Mouse (Mus musculus) CH12.LX (cell line): ENCODE measurements at regions not wholly inside any gene's neighbourhood (a gene's known extent, or its start where the extent isn't known, plus 50 kb on each side); places are given as distances from the start of the nearest gene placed in this dataset.

ENCODE experiments used
- DNase-seq: peaks from one replicate; pipeline ENCODE4 v3.0.0-alpha.2; 2013; ENCODE audit errors: extremely low read depth
- H3K27ac ChIP-seq: 2 replicates; pipeline ENCODE4 v1.5.1; 2012; ENCODE audit warnings: low read depth, mild to moderate bottlenecking, control low read depth, moderate library complexity; ENCODE audit not compliant: insufficient read depth
- H3K27me3 ChIP-seq: replicated peaks from 2 replicates; pipeline ENCODE3; 2012; ENCODE audit warnings: inconsistent platforms
- H3K36me3 ChIP-seq, 2 experiments: replicated peaks in 1 of 2; 2 replicates each; pipeline versions ENCODE3 to v1.6.1; 2012; ENCODE audit warnings: inconsistent platforms in 1 of 2, low read length in 1 of 2, mild to moderate bottlenecking in 1 of 2, mixed read lengths in 1 of 2, moderate library complexity in 1 of 2; ENCODE audit not compliant: control insufficient read depth in 1 of 2, insufficient read depth in 1 of 2
- H3K4me1 ChIP-seq, 2 experiments: 2 replicates each; pipeline ENCODE4 v1.6.1; 2012; ENCODE audit warnings: inconsistent platforms in 1 of 2, moderate library complexity in 1 of 2; ENCODE audit not compliant: insufficient read depth in 2 of 2, control insufficient read depth in 1 of 2
- H3K4me2 ChIP-seq: 2 replicates; pipeline ENCODE4 v1.6.1; 2012; ENCODE audit warnings: low read depth, mild to moderate bottlenecking, control low read depth; ENCODE audit not compliant: poor library complexity, insufficient read depth, severe bottlenecking
- H3K4me3 ChIP-seq, 3 experiments: fragments of 150-350 bp in 1 of 3; sonication (generic) in 1 of 3; replicated peaks in 1 of 3; 2 replicates each; pipeline versions ENCODE3 to v1.5.1; 2011 to 2012; ENCODE audit warnings: low read depth in 2 of 3, low read length in 2 of 3, mild to moderate bottlenecking in 2 of 3, moderate library complexity in 2 of 3, control low read depth in 1 of 3, improper control_type of control experiment in 1 of 3, inconsistent platforms in 1 of 3, mixed read lengths in 1 of 3; ENCODE audit not compliant: poor library complexity in 1 of 3
- H3K79me2 ChIP-seq: replicated peaks from 2 replicates; pipeline ENCODE4 v1.6.1; 2012; ENCODE audit warnings: mild to moderate bottlenecking, moderate library complexity; ENCODE audit not compliant: control insufficient read depth, poor library complexity, insufficient read depth, severe bottlenecking; ENCODE audit errors: extremely low read depth
- H3K9ac ChIP-seq: 2 replicates; pipeline ENCODE4 v1.6.1; 2012; ENCODE audit warnings: low read depth, mild to moderate bottlenecking, control low read depth, moderate library complexity; ENCODE audit not compliant: insufficient read depth
- H3K9me3 ChIP-seq: replicated peaks from 2 replicates; pipeline ENCODE3; 2012; ENCODE audit warnings: low read length, inconsistent platforms, mixed read lengths
- CTCF ChIP-seq, 2 experiments: IDR thresholded peaks in 1 of 2; conservative IDR thresholded peaks in 1 of 2; 2 replicates each; pipeline ENCODE4 v1.5.1; 2011 to 2012; ENCODE audit warnings: low read depth in 2 of 2, low read length in 2 of 2, improper control_type of control experiment in 1 of 2, inconsistent platforms in 1 of 2, mild to moderate bottlenecking in 1 of 2, moderate library complexity in 1 of 2
- ETS1 ChIP-seq: conservative IDR thresholded peaks from 2 replicates; pipeline ENCODE4 v1.6.1; 2012; ENCODE audit warnings: low read depth, mild to moderate bottlenecking, inconsistent platforms, low read length, improper control_type of control experiment, moderate library complexity
- HCFC1 ChIP-seq: IDR thresholded peaks from 2 replicates; pipeline ENCODE4 v1.6.1; 2012; ENCODE audit warnings: low read depth, mild to moderate bottlenecking, inconsistent platforms, low read length, improper control_type of control experiment
- JUND ChIP-seq: conservative IDR thresholded peaks from 2 replicates; pipeline ENCODE4 v1.6.1; 2011; ENCODE audit warnings: low read depth, low read length, improper control_type of control experiment
- MAFK ChIP-seq: IDR thresholded peaks from 2 replicates; pipeline ENCODE4 v1.6.1; 2011; ENCODE audit warnings: low read length, improper control_type of control experiment; ENCODE audit not compliant: insufficient replicate concordance
- MAX ChIP-seq: IDR thresholded peaks from 2 replicates; pipeline ENCODE4 v1.6.1; 2011; ENCODE audit warnings: low read length, improper control_type of control experiment
- MAZ ChIP-seq: IDR thresholded peaks from 2 replicates; pipeline ENCODE4 v1.6.1; 2012; ENCODE audit warnings: low read depth, mild to moderate bottlenecking, inconsistent platforms, low read length, improper control_type of control experiment, moderate library complexity
- MXI1 ChIP-seq: IDR thresholded peaks from 2 replicates; pipeline ENCODE4 v1.6.1; 2011; ENCODE audit warnings: mild to moderate bottlenecking, low read depth, low read length, improper control_type of control experiment
- MYC ChIP-seq: IDR thresholded peaks from 2 replicates; pipeline ENCODE4 v1.6.1; 2011; ENCODE audit warnings: low read depth, mild to moderate bottlenecking, improper control_type of control experiment, low read length
- NELFE ChIP-seq: IDR thresholded peaks from 2 replicates; pipeline ENCODE4 v1.6.1; 2011; ENCODE audit warnings: low read depth, low read length, improper control_type of control experiment
- SMC3 ChIP-seq: IDR thresholded peaks from 2 replicates; pipeline ENCODE4 v1.6.1; 2011; ENCODE audit warnings: low read depth, low read length, improper control_type of control experiment
- USF1 ChIP-seq: IDR thresholded peaks from 2 replicates; pipeline ENCODE4 v1.6.1; 2014; ENCODE audit warnings: low read depth, mild to moderate bottlenecking, inconsistent platforms, low read length, improper control_type of control experiment
- USF2 ChIP-seq: conservative IDR thresholded peaks from 2 replicates; pipeline ENCODE4 v1.6.1; 2011; ENCODE audit warnings: low read depth, low read length, improper control_type of control experiment
- ZC3H11A ChIP-seq: IDR thresholded peaks from 2 replicates; pipeline ENCODE4 v1.6.1; 2012; ENCODE audit warnings: low read depth, mild to moderate bottlenecking, inconsistent platforms, low read length, improper control_type of control experiment
- ZKSCAN1 ChIP-seq: IDR thresholded peaks from 2 replicates; pipeline ENCODE4 v1.6.1; 2012; ENCODE audit warnings: low read depth, inconsistent platforms, low read length, improper control_type of control experiment, borderline replicate concordance
- ZNF384 ChIP-seq: IDR thresholded peaks from 2 replicates; pipeline ENCODE4 v1.6.1; 2012; ENCODE audit warnings: low read depth, low read length, improper control_type of control experiment, inconsistent platforms
- dilution Hi-C: fragments of 300-500 bp; cut with MboI; formaldehyde crosslinking; loops from 2 replicates; pipeline ENCODE4 v1.14.3; 2020; ENCODE audit warnings: low sequenced_read_pairs; ENCODE audit not compliant: extremely low pct_unique_long_range_greater_than_20kb, extremely low pct_ligation_motif_present
- in situ Hi-C: fragments of 300-500 bp; cut with MboI; formaldehyde crosslinking; loops from 3 replicates; pipeline ENCODE4 v1.14.3; 2019; ENCODE audit warnings: low sequenced_read_pairs, low pct_ligation_motif_present, low pct_unique_long_range_greater_than_20kb, mixed read lengths

- TF ChIP-seq HCFC1 (no peak), MYC (no peak), USF2 (no peak), MXI1 (no peak), MAZ (no peak), ZKSCAN1 (no peak), ETS1 (no peak), USF1 (no peak), ZC3H11A (no peak), SMC3 (no peak)
- no peak for DNase-seq
- no peak overlapping the region for H3K4me3 ChIP-seq
- H3K79me2 ChIP-seq: no peaks in the 10 kb centered on the region
- H3K27me3 ChIP-seq: no peaks in the 10 kb centered on the region
- H3K27ac ChIP-seq: no peak overlapping the region
- no peaks in the 10 kb centered on the region for H3K36me3 ChIP-seq
- dilution Hi-C loops: no loop called here
- H3K9ac ChIP-seq: no peak overlapping the region
- H3K4me1 ChIP-seq: peaks cover 2 to 3% of the 10 kb centered on the region in 2 experiments; a peak in 2 of 4 replicates
- H3K9me3 ChIP-seq: peaks cover 5% of the 10 kb centered on the region
- no peak overlapping the region for H3K4me2 ChIP-seq
- in situ Hi-C loops: no loop called here
Observed at GRCm38 (mm10) chr9:61487146-61487545, 115.0 kb downstream of the Tle3 start.

GRCm38 (mm10) chr9:61484391-61484790, 112.2 kb downstream of the Tle3 start:
- no peaks in the 10 kb centered on the region for H3K79me2 ChIP-seq
- no peak overlapping the region for H3K4me2 ChIP-seq
- H3K4me3 ChIP-seq: no peak overlapping the region
- in situ Hi-C loops: no loop called here
- H3K36me3 ChIP-seq: no peaks in the 10 kb centered on the region
- peak; percentile 66 for DNase-seq
- H3K9me3 ChIP-seq: peaks cover 5% of the 10 kb centered on the region
- TF ChIP-seq HCFC1 (no peak), JUND (no peak), NELFE (no peak), ZNF384 (no peak), MAX (no peak), CTCF (conservative IDR thresholded peaks at IDR 0.05 in 1 of 2, IDR thresholded peaks at IDR 0.05 in 1 of 2; ENCODE audit: low read depth in 2 of 2, low read length in 2 of 2) (no peak), USF1 (no peak), MAFK (no peak)
- H3K4me1 ChIP-seq: peaks cover 4 to 12% of the 10 kb centered on the region in 2 experiments
- H3K27ac ChIP-seq: no peak overlapping the region
- H3K27me3 ChIP-seq: no peaks in the 10 kb centered on the region
- H3K9ac ChIP-seq: no peak overlapping the region
- dilution Hi-C loops: no loop called here
